Mouse (Mus musculus) hindbrain, embryonic 16.5 days (tissue): ENCODE results near the gene Pou2f2. TPM values are rescaled to one million over a fixed set of nuclear protein-coding genes. Genes with fewer than 3 reads are reported as not detected.
"Not testable (repeated sequence)": the region's sequence is repeated elsewhere in the genome, so short reads cannot be mapped to it uniquely, and the experiment has no call there.

ENCODE experiments used
- ATAC-seq: fragments of 200-750 bp; cut with Nextera tagmentation; 2 replicates; pipeline ENCODE4 v1.8.0; 2017; ENCODE audit warnings: moderate TSS enrichment, moderate library complexity
- H3K27ac ChIP-seq: fragments of 300-500 bp; sonication (generic); 2 replicates; pipeline ENCODE4 v1.5.1; 2014; ENCODE audit warnings: low read depth, mild to moderate bottlenecking, control low read depth, low read length, moderate library complexity
- H3K27me3 ChIP-seq: fragments of 300-500 bp; sonication (generic); replicated peaks from 2 replicates; pipeline ENCODE4 v1.6.1; 2014; ENCODE audit warnings: low read length; ENCODE audit not compliant: control insufficient read depth, insufficient read depth
- H3K36me3 ChIP-seq: fragments of 300-500 bp; sonication (generic); 2 replicates; pipeline ENCODE4 v1.6.1; 2014; ENCODE audit warnings: mild to moderate bottlenecking, low read length, moderate library complexity, mixed read lengths; ENCODE audit not compliant: control insufficient read depth, insufficient read depth
- H3K4me1 ChIP-seq: fragments of 300-500 bp; sonication (generic); 2 replicates; pipeline ENCODE4 v1.6.1; 2014; ENCODE audit warnings: low read depth, low read length; ENCODE audit not compliant: control insufficient read depth, insufficient read depth
- H3K4me2 ChIP-seq: fragments of 300-500 bp; sonication (generic); 2 replicates; pipeline ENCODE4 v1.6.1; 2014; ENCODE audit warnings: mild to moderate bottlenecking, low read length, control low read depth, moderate library complexity
- H3K4me3 ChIP-seq: fragments of 300-500 bp; sonication (generic); 2 replicates; pipeline ENCODE4 v1.5.1; 2014; ENCODE audit warnings: mild to moderate bottlenecking, low read length, control low read depth, moderate library complexity
- H3K9ac ChIP-seq: fragments of 300-500 bp; sonication (generic); 2 replicates; pipeline ENCODE4 v1.6.1; 2014; ENCODE audit warnings: low read depth, mild to moderate bottlenecking, control low read depth, low read length, moderate library complexity
- H3K9me3 ChIP-seq: fragments of 300-500 bp; sonication (generic); 2 replicates; pipeline ENCODE4 v1.6.1; 2014; ENCODE audit warnings: mild to moderate bottlenecking, low read length, moderate library complexity; ENCODE audit not compliant: control insufficient read depth
- WGBS: fragments of 180-500 bp; shearing (Covaris S2); extraction: QIAGEN DNeasy Blood & Tissue Kit; methylation state at CpG from one replicate; pipeline ENCODE4 v1.1.7; 2014; 5-methylcytosine and 5-hydroxymethylcytosine counted together
- microRNA-seq: library from miRNA; unstranded; fragments of <30 nt; microRNA quantifications from one replicate; pipeline ENCODE4, GENCODE M21; 2017
- polyA plus RNA-seq: library from polyadenylated mRNA; unstranded; fragments of >200 nt; fragmentation: Nextera tagmentation; extraction: Ambion mirVana; gene quantifications from 2 replicates; pipeline ENCODE4 v1.2.1, GENCODE M21; 2015

Gene Pou2f2
- polyA plus RNA-seq, 1 experiment from 2014 or later, result 19.8 TPM

DNA sequence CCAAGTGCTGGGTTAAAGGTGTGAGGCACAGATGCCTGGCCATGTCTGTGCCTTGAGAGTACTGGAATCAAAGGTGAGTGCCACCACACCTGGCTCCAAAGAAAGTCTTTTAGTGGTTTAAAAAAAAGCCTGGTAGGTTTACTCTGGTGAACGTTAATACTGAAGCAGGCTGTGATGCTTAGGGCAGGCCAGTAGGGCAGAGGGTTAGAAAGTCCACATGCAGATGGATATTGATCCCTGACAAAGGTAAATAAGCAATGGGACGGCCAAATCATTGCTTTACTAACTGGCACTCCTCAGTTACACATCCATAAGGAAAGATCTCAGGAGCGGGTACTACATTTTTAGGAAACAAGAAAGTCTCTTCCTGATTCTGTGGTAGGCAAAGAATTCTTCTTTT is 126.9 kb downstream of the Pou2f2 start:
- no peaks in the 10 kb centered on the region for H3K4me1 ChIP-seq
- H3K9ac ChIP-seq, result no peak overlapping the region
- H3K9me3 ChIP-seq, result no peaks in the 10 kb centered on the region
- no peak for ATAC-seq
- no peak overlapping the region for H3K4me2 ChIP-seq
- no peak overlapping the region for H3K4me3 ChIP-seq
- H3K36me3 ChIP-seq, result peaks cover 42% of the 10 kb centered on the region
- WGBS, result 94% methylated on average over 3 of the region's 3 CpGs
- H3K27ac ChIP-seq, result no peak overlapping the region
- no peaks in the 10 kb centered on the region for H3K27me3 ChIP-seq

DNA sequence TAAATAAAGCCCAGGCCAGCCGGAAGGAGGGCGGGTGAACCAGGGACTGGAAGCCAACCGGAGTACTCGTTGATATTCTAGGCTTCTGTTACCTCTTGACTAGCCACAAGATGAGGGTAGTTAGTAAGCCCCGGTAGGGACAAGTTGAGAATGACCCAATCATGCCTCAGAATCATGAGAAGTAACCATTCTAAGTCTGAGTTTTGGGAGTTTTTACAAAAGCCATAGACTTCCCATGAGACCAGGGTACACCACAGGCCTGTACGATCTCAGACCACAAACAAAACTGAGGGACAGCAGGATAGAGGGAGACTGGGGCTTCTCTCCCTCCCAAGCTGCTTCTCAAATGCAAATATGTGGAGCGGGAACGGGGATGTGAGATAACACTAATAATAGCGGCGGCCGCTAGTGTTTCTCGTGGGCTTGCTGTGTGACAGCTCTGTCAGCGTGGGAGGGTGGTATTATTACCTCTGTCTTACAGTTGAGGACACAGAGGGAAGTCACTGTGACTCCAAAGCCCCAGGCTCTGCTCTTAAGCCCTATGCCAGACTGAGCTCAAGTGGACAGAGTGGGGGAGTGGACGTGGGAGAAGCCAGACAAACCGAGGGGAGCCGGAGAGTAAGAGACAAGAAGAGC is 130.1 kb downstream of the Pou2f2 start:
- Histone ChIP-seq H3K36me3 (peaks cover 32% of the 10 kb centered on the region), H3K4me2 (no peak overlapping the region), H3K4me1 (no peaks in the 10 kb centered on the region), H3K4me3 (no peak overlapping the region), H3K9ac (no peak overlapping the region), H3K27me3 (no peaks in the 10 kb centered on the region), H3K27ac (no peak overlapping the region), H3K9me3 (no peaks in the 10 kb centered on the region)
- WGBS, result 79% methylated on average over 16 of the region's 16 CpGs
- no peak for ATAC-seq

DNA sequence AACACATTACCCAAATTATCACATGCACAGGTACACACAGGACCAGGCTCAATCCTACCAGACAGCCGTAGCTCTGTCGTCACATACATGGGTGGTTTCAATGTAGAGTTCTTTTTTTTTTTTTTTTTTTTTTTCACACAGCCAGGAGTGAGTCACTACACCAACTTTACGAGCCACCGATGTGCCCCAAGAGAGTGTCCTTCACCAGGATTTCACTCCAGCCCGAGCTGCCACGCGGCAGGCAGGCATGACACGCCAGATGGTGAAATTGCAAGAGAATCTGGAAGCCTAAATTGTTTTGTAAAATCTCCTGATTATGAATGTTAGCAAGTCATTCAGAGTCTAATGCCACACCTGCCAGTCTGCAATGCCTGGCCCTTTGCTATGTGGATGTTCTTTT is 132.2 kb downstream of the Pou2f2 start:
- Histone ChIP-seq H3K36me3 (peaks cover 42% of the 10 kb centered on the region), H3K4me1 (no peaks in the 10 kb centered on the region), H3K4me2 (no peak overlapping the region), H3K9me3 (no peaks in the 10 kb centered on the region), H3K27me3 (no peaks in the 10 kb centered on the region), H3K27ac (no peak overlapping the region), H3K9ac (no peak overlapping the region), H3K4me3 (no peak overlapping the region)
- WGBS, result 74% methylated on average over 8 of the region's 8 CpGs
- ATAC-seq, result no peak

DNA sequence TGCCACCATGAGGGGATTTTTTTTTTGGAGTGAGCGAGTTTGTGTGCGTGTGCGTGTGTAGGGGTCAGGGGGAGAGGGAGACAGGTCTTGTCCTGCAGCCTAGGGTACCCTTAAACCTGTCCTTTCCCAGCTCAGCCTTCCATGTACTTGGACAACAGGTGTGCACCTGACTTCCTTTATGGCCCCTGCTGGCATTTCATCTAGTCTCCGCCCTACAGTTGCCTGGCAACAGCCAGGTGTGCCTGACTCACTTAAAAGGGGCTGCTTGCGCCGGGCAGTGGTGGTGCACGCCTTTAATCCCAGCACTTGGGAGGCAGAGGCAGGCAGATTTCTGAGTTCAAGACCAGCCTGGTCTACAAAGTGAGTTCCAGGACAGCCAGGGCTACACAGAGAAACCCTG is 134.9 kb downstream of the Pou2f2 start:
- H3K9me3 ChIP-seq, H3K27me3 ChIP-seq, H3K27ac ChIP-seq, H3K4me3 ChIP-seq, H3K4me2 ChIP-seq, ATAC-seq, H3K4me1 ChIP-seq, H3K9ac ChIP-seq: not testable (repeated sequence)
- H3K36me3 ChIP-seq, result peaks cover 40% of the 10 kb centered on the region
- WGBS, result 88% methylated on average over 7 of the region's 7 CpGs

DNA sequence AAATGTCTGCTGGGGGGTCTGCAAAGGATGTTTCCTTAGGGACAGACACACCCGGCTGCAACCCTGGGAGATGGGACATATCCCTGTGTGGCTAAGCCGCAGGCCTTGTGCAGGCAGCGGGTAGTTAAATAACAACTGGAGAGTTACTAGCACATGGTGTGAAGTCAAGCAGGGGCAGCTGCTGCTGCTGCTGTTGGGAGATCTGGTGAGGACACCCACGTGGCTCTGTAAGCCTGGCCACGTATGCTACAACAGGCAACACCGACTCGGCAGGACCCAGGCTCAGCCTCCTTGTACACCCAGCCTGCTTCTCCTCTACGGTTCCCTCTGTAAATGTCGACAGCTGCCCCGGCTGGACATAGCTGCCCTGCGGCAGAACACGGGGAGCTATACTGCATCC is 137.6 kb downstream of the Pou2f2 start:
- H3K27ac ChIP-seq, result no peak overlapping the region
- no peak overlapping the region for H3K4me2 ChIP-seq
- no peak for ATAC-seq
- H3K9me3 ChIP-seq, result no peaks in the 10 kb centered on the region
- H3K4me1 ChIP-seq, result no peaks in the 10 kb centered on the region
- H3K4me3 ChIP-seq, result no peak overlapping the region
- no peaks in the 10 kb centered on the region for H3K27me3 ChIP-seq
- WGBS, result 95% methylated on average over 12 of the region's 12 CpGs
- no peak overlapping the region for H3K9ac ChIP-seq
- peaks cover 38% of the 10 kb centered on the region for H3K36me3 ChIP-seq

Small RNA genes lying within 50 kb of the gene (microRNA-seq; reads per million reads assigned to microRNA genes)
- not detected for gene Mir6537
- not detected for gene Mir7048

Other genes with a start within 250 kb of the Pou2f2 start
- gene Gm4881, start 235.2 kb downstream of the Pou2f2 start, polyA plus RNA-seq, result 4.6 and 5.2 TPM in 2 replicates
- 345 and 404 TPM in 2 replicates for gene Rabac1, start 207.0 kb downstream of the Pou2f2 start, polyA plus RNA-seq
- 678 and 702 TPM in 2 replicates for gene Atp1a3, start 173.8 kb downstream of the Pou2f2 start, polyA plus RNA-seq
- 12.5 and 15.8 TPM in 2 replicates for gene Grik5, start 107.4 kb downstream of the Pou2f2 start, polyA plus RNA-seq
- gene Zfp574, start 107.2 kb downstream of the Pou2f2 start, polyA plus RNA-seq, result 30.0 and 39.7 TPM in 2 replicates
- 14.2 and 14.8 TPM in 2 replicates for gene Dedd2, start 40.9 kb upstream of the Pou2f2 start, polyA plus RNA-seq
- 1.6 and 1.8 TPM in 2 replicates for gene Zfp526, start 41.7 kb upstream of the Pou2f2 start, polyA plus RNA-seq
- gene Gsk3a, start 58.1 kb upstream of the Pou2f2 start, polyA plus RNA-seq, result 13.0 and 16.4 TPM in 2 replicates
- gene Erf, start 71.0 kb upstream of the Pou2f2 start, polyA plus RNA-seq, result 3.7 and 4.3 TPM in 2 replicates
- gene Cic, start 88.0 kb upstream of the Pou2f2 start, polyA plus RNA-seq, result 31.0 and 36.4 TPM in 2 replicates
- gene Pafah1b3, start 118.3 kb upstream of the Pou2f2 start, polyA plus RNA-seq, result 566 and 571 TPM in 2 replicates
- gene Prr19, start 121.7 kb upstream of the Pou2f2 start, polyA plus RNA-seq, result 4.7 and 4.8 TPM in 2 replicates
- 78.7 and 85.0 TPM in 2 replicates for gene Tmem145, start 126.4 kb upstream of the Pou2f2 start, polyA plus RNA-seq
- 23.6 and 23.7 TPM in 2 replicates for gene Megf8, start 137.4 kb upstream of the Pou2f2 start, polyA plus RNA-seq
- 0.54 and 0.90 TPM in 2 replicates for gene Cnfn, start 190.0 kb upstream of the Pou2f2 start, polyA plus RNA-seq
- gene Lipe, start 219.0 kb upstream of the Pou2f2 start, polyA plus RNA-seq, result 12.4 TPM in 2 replicates
- gene Cxcl17, start 233.2 kb upstream of the Pou2f2 start, polyA plus RNA-seq, result 0.65 and 1.1 TPM in 2 replicates